Mouse (Mus musculus): ENCODE results near the gene Unc119b.

DNA sequence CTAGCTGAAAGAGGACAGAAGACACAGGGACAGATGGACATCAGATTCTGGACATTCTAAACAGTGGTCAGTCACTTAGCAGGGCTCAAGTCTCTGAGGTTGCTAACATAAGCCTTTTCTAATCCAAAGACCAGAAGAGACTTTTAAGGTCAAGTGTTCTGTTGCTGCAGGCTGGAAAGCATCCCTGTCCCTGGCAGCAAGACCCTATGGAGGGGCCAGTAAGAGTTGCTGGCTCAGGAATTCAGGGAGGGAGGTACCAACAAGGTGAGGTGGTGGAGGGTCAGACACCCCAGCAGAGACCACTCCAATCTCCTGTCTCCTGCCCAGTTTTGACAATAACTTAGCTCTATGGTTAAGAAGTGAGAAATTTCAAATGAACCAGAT is 12.0 kb upstream of the Unc119b start:
- TF ChIP-seq GATA1 (IDR thresholded peaks at IDR 0.05; ENCODE audit: low read length) (no peak), TAL1 (IDR thresholded peaks at IDR 0.05; ENCODE audit: low read length) (no peak)

Measured in erythroblast, embryonic 14.5 days (primary cell).